Mouse (Mus musculus): ENCODE results near the gene Ccdc12. TPM values are rescaled to one million over a fixed set of nuclear protein-coding genes. Genes with fewer than 3 reads are reported as not detected.
A peak's percentile ranks its signal among the peaks of the same experiment; 100 is the strongest.

The Ccdc12 gene
- 106 and 107 TPM in 2 replicates for polyA plus RNA-seq (2015; fragmentation: Nextera tagmentation; extraction: Ambion mirVana)

DNA sequence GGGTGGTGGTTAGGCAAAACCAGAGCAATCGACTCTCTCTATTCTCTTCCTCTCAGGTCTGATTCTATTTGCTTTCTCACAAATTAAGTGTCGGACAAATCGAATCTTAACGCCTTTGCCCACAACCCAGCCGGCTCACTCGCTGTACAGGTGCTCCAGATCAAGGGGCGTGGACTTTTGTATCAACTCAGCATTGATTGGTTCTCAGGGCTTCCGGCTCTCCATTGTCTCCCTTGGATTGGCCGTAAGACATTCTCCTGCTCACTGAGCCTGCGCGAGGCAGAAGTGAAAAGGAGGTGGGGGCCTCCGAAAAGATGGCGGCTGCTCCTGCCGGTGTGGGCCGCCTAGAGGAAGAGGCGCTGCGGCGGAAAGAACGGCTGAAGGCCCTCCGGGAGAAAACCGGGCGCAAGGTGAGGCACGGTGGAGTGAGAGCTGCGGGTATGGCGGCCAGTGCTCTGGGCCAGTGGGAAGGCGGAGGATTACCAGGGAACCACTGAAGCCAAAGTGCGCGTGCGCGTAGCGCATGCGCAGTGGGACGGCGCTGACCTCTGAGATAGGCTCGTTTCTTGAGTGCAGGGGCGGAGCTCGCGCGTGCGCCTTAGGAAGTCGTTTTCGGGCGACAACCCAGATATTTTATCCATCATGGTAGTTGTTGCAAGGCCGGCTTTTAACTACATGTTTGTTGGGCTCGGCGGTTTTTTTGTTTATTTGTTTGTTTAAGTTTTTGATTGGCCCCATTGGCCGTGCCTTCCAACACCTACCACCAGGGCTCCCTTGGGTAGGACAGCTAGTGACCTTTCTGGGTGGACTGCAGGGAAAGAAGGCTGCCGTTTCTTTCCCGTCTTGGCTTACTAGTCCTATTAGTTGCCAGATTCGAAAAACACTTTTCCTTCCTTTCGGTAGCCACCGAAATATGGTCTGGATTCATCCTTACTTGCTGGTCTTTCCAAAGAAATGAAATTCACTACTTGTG lies at the start of gene Ccdc12:
TSS of gene Ccdc12 (plus strand) at position 255 of the 973 bp plus-strand sequence.
- H3K27me3 ChIP-seq = peaks cover 37% of the 10 kb centered on the region
- peak within 1 kb of the TSS; percentile 69; the same call in 1 of the 2 replicates for H3K27ac ChIP-seq
- H3K4me2 ChIP-seq (replicated peaks) = peak within 1 kb of the TSS; percentile 75
- no peaks in the 10 kb centered on the region for H3K9me3 ChIP-seq
- peak; percentile 96 for ATAC-seq (ENCODE audit: low FRiP score, low read depth)
- H3K4me3 ChIP-seq = peak within 1 kb of the TSS; percentile 70
- H3K4me1 ChIP-seq = peaks cover 45% of the 10 kb centered on the region
- H3K36me3 ChIP-seq = no peaks in the 10 kb centered on the region
- H3K9ac ChIP-seq = peak within 1 kb of the TSS; percentile 77
- under 1% methylated on average over 52 of the region's 52 CpGs for WGBS

DNA sequence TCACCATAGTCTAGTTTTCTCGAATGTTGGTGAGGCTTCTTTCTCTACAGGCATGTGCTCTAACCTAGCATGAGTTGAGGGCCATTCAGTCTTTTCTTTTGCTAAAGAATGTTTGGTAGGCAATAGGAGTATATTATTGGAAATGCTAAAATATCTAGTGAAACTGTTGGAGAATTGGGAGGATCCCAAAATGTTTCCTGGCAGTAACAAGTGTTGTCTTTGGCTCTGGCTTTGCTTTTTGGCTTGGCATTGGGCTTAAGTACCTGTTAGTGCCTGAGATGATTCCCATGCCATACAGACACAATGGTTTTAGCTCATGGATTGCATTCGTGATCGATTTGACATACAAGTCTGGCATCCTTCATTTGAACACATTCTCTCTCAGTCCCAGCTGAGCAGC lies 44.8 kb upstream of the Ccdc12 start:
- H3K36me3 ChIP-seq = peaks cover 81% of the 10 kb centered on the region
- no peak overlapping the region for H3K27ac ChIP-seq
- H3K9ac ChIP-seq = no peak overlapping the region
- H3K4me3 ChIP-seq = no peak overlapping the region
- 96% methylated on average over 3 of the region's 3 CpGs for WGBS
- no peaks in the 10 kb centered on the region for H3K4me1 ChIP-seq
- H3K4me2 ChIP-seq (replicated peaks) = no peak overlapping the region
- H3K27me3 ChIP-seq = no peaks in the 10 kb centered on the region
- ATAC-seq (ENCODE audit: low FRiP score, low read depth) = no peak
- H3K9me3 ChIP-seq = no peaks in the 10 kb centered on the region

DNA sequence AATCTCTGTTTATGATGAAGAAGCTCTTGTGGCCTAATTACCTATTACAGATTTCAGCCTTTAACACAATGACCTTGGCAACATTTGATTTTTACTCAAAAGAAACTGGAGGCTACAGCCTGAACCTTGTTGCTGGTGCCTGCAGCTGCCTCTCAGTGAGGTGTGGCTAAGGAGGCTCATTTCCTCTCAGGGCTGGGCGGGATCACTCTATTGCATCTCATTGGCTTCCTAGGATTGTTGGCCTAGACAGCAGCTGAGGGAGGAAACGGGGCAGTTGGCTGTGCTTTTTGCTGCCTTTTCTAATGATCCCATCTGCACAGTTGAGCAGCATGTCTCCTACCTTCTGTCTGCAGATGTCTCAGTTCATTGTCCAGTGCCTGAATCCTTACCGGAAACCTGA lies 39.2 kb upstream of the Ccdc12 start:
- no peak overlapping the region for H3K27ac ChIP-seq
- H3K9ac ChIP-seq = no peak overlapping the region
- ATAC-seq (ENCODE audit: low FRiP score, low read depth) = no peak
- WGBS = 72% methylated on average over 3 of the region's 3 CpGs
- H3K36me3 ChIP-seq = peaks cover 92% of the 10 kb centered on the region
- H3K4me2 ChIP-seq (replicated peaks) = no peak overlapping the region
- H3K9me3 ChIP-seq = no peaks in the 10 kb centered on the region
- no peaks in the 10 kb centered on the region for H3K27me3 ChIP-seq
- H3K4me3 ChIP-seq = no peak overlapping the region
- no peaks in the 10 kb centered on the region for H3K4me1 ChIP-seq

DNA sequence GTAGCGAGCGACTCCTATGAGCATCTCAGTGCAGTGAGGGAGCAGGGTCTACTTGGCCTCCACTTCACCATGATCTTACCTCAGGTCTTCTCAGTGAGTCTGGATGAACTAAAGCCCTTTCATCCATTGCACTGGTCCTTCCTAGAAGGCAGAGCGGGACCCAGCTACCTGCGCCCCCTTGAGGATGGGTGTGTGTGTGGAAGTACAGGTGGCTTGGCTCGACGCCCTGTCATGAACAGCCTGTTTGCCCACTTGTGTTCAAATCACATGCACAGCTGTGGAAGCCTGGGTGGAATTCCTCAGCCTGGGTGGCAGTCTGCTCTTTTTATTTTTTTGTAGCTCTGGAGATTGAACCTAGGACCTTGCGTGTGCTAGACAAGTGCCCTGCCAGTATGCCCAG lies 36.1 kb upstream of the Ccdc12 start:
- Histone ChIP-seq H3K4me3 (no peak overlapping the region), H3K4me2 (replicated peaks) (no peak overlapping the region), H3K36me3 (peaks cover 73% of the 10 kb centered on the region), H3K4me1 (peaks cover 19% of the 10 kb centered on the region), H3K27ac (no peak overlapping the region), H3K9me3 (no peaks in the 10 kb centered on the region), H3K27me3 (no peaks in the 10 kb centered on the region), H3K9ac (no peak overlapping the region)
- WGBS = 84% methylated on average over 7 of the region's 7 CpGs
- no peak for ATAC-seq (ENCODE audit: low FRiP score, low read depth)

DNA sequence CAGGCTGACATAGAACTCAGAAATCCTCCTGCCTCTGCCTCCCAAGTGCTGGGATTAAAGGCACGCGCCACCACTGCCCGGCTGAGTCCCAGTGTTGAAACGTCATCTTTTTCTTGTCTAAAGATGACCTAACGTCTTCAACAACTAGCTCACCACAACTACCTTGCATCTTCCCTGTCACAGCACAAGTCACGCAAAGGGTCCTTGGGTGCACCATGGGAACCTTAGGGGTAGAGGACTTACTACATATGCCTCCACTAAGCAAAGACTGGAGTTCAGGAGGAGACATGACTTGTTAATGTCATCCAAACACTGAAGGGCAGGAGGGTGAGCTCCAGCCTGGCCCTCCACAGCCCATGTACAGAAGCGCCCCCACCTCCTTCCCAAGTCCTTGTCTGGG lies 35.6 kb upstream of the Ccdc12 start:
- Histone ChIP-seq H3K9me3 (no peaks in the 10 kb centered on the region), H3K4me3 (no peak overlapping the region), H3K4me2 (replicated peaks) (no peak overlapping the region), H3K9ac (no peak overlapping the region), H3K4me1 (peaks cover 24% of the 10 kb centered on the region), H3K27ac (no peak overlapping the region), H3K36me3 (peaks cover 68% of the 10 kb centered on the region), H3K27me3 (no peaks in the 10 kb centered on the region)
- no peak for ATAC-seq (ENCODE audit: low FRiP score, low read depth)
- WGBS = 95% methylated on average over 7 of the region's 7 CpGs

DNA sequence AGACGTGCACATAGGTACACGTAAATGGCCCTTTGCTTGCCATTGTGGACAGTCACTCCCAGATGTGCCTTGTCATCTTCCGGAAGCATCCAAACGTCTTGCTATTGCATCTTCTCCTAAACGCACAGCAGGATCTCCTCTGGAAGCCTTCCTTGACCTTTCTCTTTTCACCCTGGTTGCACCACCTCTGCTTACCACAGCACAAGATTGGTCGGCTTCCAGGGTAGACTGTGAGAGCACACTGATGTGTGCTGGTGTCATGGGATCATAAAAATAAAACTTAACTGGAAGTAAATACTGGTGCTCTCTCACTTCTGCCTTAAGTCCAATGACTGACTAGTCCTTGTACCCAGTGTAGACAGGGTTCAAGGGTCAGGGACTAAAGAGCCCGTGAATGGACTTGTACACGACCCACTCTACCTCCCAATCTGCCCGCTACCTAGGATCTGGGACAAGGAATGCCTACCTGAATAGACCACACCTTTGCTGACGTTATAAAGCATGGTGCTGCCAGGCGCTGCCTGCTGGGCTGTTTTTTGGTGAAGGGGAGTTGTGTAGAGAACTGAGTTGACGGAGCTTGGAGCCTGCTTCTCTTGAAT lies 33.6 kb upstream of the Ccdc12 start:
- Histone ChIP-seq H3K36me3 (peaks cover 53% of the 10 kb centered on the region), H3K27ac (no peak overlapping the region)

DNA sequence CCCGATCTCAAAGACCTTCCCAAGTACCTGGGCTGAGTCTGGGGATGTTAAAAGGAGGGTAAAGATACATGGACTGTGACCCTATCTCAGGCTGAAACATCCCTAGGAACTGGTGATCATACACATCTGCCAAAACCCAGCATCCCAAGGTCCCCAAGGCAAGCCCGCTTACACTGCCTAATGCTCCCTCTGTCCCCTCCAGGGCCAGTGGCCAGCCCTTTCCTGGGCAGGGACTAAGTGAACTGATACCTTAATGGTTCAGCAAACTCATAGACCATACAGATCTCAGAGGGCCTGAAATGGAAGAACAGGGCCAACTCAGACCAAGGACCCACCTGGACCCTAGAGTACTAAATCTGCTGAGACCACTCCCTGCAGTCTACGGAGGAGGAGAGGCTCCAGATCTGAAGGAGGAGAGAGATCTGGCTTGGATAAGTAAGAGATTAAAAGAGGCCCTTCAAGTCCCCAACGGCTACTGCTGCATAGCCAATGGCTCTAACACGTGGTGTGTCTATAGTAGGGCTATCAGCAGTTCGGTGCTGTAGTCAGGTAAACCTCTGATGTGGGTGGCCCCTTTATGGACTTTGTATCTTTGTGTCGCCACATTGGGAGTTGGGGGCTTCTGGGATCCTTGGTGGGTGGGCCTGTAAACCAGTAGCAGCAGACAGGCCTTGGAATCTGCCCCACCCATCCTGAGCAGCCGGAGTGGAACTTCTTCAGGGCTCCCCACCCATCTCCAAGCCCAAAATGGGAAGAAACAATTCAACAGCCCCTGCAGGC lies 32.7 kb upstream of the Ccdc12 start:
- Histone ChIP-seq H3K4me3 (peak overlapping the region; percentile 60), H3K9ac (peak overlapping the region; percentile 77), H3K27ac (peak overlapping the region; percentile 89), H3K9me3 (no peaks in the 10 kb centered on the region), H3K27me3 (no peaks in the 10 kb centered on the region), H3K4me2 (replicated peaks) (peak overlapping the region; percentile 93), H3K4me1 (peaks cover 24% of the 10 kb centered on the region), H3K36me3 (peaks cover 44% of the 10 kb centered on the region)
- WGBS = 31% methylated on average over 8 of the region's 8 CpGs
- ATAC-seq (ENCODE audit: low FRiP score, low read depth) = 0 out of 2 replicates have a peak, but pooled peaks have one; percentile 0

More for the DNA sequence above, 33.6 kb upstream of the Ccdc12 start:
- Histone ChIP-seq H3K9ac (peak overlapping the region; percentile 77; the same call in 1 of the 2 replicates), H3K4me1 (peaks cover 24% of the 10 kb centered on the region), H3K9me3 (no peaks in the 10 kb centered on the region), H3K4me3 (peak overlapping the region; percentile 60; the same call in 1 of the 2 replicates), H3K4me2 (replicated peaks) (peak overlapping the region; percentile 93), H3K27me3 (no peaks in the 10 kb centered on the region)
- 88% methylated on average over 12 of the region's 12 CpGs for WGBS
- ATAC-seq (ENCODE audit: low FRiP score, low read depth) = no peak

DNA sequence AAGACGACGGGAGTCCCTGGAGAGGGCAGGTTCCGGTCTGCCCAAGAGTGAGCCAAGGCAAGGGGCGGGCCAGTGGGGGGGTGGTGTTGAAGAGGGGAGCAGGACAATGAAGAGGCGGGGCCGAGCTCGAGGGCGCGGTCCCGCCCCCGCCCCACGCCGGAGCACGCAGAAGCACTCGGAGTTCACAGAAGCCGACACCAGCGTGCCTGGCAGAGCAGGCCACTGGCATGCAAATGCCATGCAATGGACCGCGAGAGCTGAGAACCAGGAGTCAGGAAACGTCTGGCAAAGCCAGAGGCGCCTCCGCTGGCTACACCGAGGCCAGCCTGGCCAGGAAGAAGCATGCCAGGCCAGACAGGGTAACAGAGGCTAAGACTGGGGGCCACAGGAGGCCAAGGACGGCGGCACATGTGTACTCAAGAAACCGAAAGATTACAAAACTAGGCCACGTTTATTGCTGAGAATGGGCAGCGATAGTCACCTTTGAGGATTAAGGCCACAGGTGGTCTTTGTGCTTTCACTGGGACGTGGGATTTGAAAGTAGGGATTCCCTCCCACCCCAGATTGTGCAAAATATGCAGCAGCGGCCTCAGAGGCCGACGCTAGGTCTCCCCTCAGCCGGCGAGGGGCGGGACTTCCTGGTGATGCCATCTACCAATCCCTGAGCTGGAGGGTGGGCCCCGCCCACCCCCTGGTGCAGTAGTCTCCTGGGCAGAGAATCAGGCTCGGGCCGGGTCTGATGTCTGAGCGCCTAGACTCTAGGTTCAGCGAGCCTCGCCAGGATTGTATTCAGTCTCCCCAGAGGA lies 31.7 kb upstream of the Ccdc12 start, which contains the start of gene Nradd:
TSS of gene Nradd (minus strand) at position 92 of the 806 bp plus-strand sequence.
- peaks cover 24% of the 10 kb centered on the region for H3K4me1 ChIP-seq
- peak within 1 kb of the TSS; percentile 89 for H3K27ac ChIP-seq
- H3K4me3 ChIP-seq = peak within 1 kb of the TSS; percentile 60
- peak within 1 kb of the TSS; percentile 93 for H3K4me2 ChIP-seq (replicated peaks)
- H3K27me3 ChIP-seq = peaks cover 1% of the 10 kb centered on the region
- no peaks in the 10 kb centered on the region for H3K9me3 ChIP-seq
- peak; percentile 95 for ATAC-seq (ENCODE audit: low FRiP score, low read depth)
- peaks cover 35% of the 10 kb centered on the region for H3K36me3 ChIP-seq
- peak within 1 kb of the TSS; percentile 77 for H3K9ac ChIP-seq
- WGBS = under 1% methylated on average over 41 of the region's 41 CpGs

DNA sequence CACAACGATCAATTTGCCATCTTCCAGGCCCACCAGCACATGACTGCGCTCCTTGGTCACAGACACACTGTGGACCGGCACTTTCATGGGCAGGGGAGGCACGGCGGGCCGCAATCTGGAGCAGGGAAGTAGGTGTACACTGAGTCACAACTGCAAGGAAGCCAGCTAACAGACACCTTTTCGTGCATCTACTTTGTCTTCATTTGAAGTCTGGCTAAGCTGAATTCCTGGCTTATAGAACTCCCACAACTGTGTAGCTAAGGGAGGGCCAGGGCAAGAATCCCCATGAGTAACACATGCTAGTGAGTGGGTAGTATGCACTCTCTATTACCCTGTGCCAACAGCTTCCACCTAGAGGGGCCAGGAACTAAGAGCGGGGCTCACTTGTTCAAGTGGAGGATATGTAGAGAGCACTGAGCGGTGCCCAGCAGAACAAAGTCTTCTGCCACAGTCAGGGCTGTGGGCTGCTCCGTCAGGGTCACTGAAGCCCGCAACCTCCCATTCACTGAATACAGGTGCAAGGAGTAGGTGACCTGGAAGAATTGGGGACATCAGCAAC lies 30.9 kb upstream of the Ccdc12 start:
- H3K4me2 ChIP-seq (replicated peaks) = peak overlapping the region; percentile 93
- 62% methylated on average over 11 of the region's 11 CpGs for WGBS
- ATAC-seq (ENCODE audit: low FRiP score, low read depth) = no peak

DNA sequence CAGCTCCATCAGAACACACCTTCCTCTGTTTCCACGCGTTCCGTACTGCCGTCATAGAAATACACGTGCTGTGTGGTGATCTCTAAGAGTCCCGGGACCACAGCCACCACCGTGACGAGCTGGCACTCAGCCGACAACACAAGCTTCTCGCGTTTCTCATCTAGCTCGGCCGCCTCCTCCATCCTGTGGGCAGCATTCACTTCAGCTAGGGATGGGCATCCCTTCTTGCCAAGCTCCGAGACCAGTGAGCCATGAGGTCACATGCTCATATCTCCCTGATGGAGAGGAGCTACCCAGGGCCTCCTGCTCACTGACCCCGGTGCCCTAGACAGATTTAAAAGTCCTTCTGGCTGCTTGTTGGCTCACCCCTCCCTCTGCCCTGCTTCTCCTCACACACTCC lies 26.1 kb upstream of the Ccdc12 start:
- Histone ChIP-seq H3K9ac (no peak overlapping the region), H3K36me3 (no peaks in the 10 kb centered on the region), H3K27ac (no peak overlapping the region), H3K4me1 (peaks cover 16% of the 10 kb centered on the region; the same call in 1 of the 2 replicates), H3K9me3 (no peaks in the 10 kb centered on the region), H3K4me3 (no peak overlapping the region), H3K27me3 (peaks cover 55% of the 10 kb centered on the region), H3K4me2 (replicated peaks) (no peak overlapping the region)
- 88% methylated on average over 15 of the region's 15 CpGs for WGBS
- no peak for ATAC-seq (ENCODE audit: low FRiP score, low read depth)

More for the DNA sequence above, 30.9 kb upstream of the Ccdc12 start:
- H3K36me3 ChIP-seq = peaks cover 26% of the 10 kb centered on the region
- H3K27ac ChIP-seq = 0 out of 2 replicates have a peak overlapping the region, but pooled peaks have one; percentile 89
- H3K4me3 ChIP-seq = peak overlapping the region; percentile 60
- H3K27me3 ChIP-seq = peaks cover 8% of the 10 kb centered on the region
- no peaks in the 10 kb centered on the region for H3K9me3 ChIP-seq
- peak overlapping the region; percentile 76 for H3K9ac ChIP-seq
- H3K4me1 ChIP-seq = peaks cover 24% of the 10 kb centered on the region
